Mouse (Mus musculus): ENCODE data around the gene Wfikkn1. TPM values are rescaled to one million over a fixed set of nuclear protein-coding genes. Genes with fewer than 3 reads are reported as not detected.

Gene Wfikkn1
- polyA plus RNA-seq, 1 experiment from 2014 or later: 0.44 TPM

GRCm38 (mm10) chr17:25833291-25833663, 47.4 kb downstream of the Wfikkn1 start, which contains the start of gene Stub1:
Gene Stub1, minus strand, starts transcription at chr17:25833404.
- H3K36me3 ChIP-seq: peaks cover 16% of the 10 kb centered on the region
- WGBS: under 1% methylated on average over 24 of the region's 24 CpGs
- no peak; the same call in none of the 2 replicates for ATAC-seq (ENCODE audit: low FRiP score, low read depth)

DNA sequence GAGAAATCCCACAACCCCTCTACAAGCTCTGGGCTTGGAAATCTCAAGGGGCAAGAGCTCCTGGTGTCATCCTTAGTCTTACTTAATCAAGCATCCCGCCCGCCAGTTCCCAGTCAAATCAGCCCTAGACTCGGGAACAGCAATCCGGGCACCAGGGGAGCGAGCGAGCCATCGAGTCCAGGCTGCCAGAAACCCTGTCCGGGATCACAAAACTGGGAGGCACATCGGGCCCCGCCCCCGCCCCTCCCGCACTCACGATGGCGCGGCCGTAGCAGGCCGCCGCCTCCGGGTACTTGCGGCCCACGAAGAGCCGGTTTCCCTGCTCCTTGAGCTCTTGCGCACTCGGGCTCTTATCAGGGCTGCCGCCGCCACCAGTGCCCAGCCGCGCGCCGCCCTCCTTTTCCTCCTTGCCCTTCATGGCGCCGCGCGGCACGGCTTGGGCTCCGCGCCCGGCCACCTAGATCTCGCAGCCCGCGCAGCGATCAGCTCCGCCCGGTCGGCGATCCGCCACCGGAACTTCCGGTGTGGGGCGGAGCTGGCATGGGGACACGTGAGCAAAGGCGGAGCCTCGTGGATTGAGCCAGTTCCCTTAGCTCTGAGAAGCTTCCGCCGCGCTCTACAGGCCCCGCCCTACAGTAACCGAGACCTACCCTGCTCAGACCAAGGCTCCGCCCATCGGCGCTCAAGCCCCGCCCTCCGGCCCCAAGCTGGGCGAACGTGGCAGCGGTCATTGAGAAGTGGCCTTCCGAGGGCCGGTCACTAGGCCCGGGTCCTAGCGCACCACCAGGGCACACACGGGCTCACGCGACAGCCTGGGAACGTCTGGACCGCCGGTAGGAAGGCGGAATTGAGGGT, 48.0 kb downstream of the Wfikkn1 start:
- H3K4me3 ChIP-seq: peak overlapping the region; percentile 57
- WGBS: under 1% methylated on average over 72 of the region's 77 CpGs

More at GRCm38 (mm10) chr17:25833291-25833663, 47.4 kb downstream of the Wfikkn1 start, which contains the start of gene Stub1:
- H3K9ac ChIP-seq: peak within 1 kb of the TSS; percentile 70
- H3K9me3 ChIP-seq: no peaks in the 10 kb centered on the region
- peak within 1 kb of the TSS; percentile 92 for H3K4me2 ChIP-seq
- peak within 1 kb of the TSS; percentile 98 for H3K27ac ChIP-seq (replicated peaks)
- H3K27me3 ChIP-seq: no peaks in the 10 kb centered on the region
- peak within 1 kb of the TSS; percentile 57 for H3K4me3 ChIP-seq
- H3K4me1 ChIP-seq (replicated peaks): peaks cover 85% of the 10 kb centered on the region

DNA sequence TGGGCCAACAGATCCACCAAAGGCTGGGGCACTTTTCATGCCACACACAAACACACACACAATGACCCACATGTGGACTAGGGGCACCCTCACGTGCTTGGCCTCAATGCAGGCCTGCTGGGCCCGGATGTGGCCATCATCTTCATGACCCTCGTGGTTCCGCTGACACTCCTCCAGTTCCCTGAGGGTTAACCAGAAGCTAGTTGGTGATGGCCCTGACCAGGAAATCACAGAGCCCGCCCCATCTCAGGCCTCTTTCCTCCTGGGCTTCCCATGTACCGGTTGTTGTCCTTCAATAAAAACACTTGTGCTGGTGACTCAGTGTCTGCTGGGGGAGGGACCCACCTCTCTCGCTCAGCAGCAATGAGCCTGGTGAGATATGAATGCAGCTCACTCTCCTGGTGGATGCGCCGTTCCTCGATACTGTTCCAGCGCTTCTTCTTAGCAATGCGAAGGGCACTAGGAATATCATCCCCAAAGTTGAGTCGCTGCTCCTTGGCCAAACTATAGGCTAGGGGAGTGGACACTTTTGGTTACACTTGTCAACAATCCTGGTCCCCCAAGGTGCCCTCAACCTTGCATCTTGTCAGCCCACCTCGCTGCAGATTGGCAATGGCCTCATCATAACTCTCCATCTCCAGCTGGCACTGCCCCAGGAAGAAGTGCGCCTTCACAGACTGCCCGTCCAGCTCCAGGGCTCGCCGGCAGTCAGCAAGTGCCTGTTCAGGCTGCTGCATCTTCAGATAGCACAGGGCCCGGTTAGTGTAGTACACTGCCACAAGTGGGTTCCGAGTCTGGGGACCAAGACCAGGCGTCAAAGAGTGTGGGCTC, 49.0 kb downstream of the Wfikkn1 start:
- H3K9ac ChIP-seq: peak overlapping the region; percentile 70
- H3K4me2 ChIP-seq: peak overlapping the region; percentile 92
- peaks cover 26% of the 10 kb centered on the region for H3K36me3 ChIP-seq
- H3K27ac ChIP-seq (replicated peaks): peak overlapping the region; percentile 98
- 63% methylated on average over 21 of the region's 21 CpGs for WGBS
- peaks cover 85% of the 10 kb centered on the region for H3K4me1 ChIP-seq (replicated peaks)
- ATAC-seq (ENCODE audit: low FRiP score, low read depth): no peak
- peak overlapping the region; percentile 57 for H3K4me3 ChIP-seq
- no peaks in the 10 kb centered on the region for H3K27me3 ChIP-seq
- H3K9me3 ChIP-seq: no peaks in the 10 kb centered on the region

More for the DNA sequence above, 48.0 kb downstream of the Wfikkn1 start:
- Histone ChIP-seq H3K9me3 (no peaks in the 10 kb centered on the region), H3K4me1 (replicated peaks) (peaks cover 85% of the 10 kb centered on the region), H3K36me3 (peaks cover 16% of the 10 kb centered on the region), H3K4me2 (peak overlapping the region; percentile 92), H3K27me3 (no peaks in the 10 kb centered on the region), H3K27ac (replicated peaks) (peak overlapping the region; percentile 98), H3K9ac (peak overlapping the region; percentile 70)
- peak; percentile 92 for ATAC-seq (ENCODE audit: low FRiP score, low read depth)

DNA sequence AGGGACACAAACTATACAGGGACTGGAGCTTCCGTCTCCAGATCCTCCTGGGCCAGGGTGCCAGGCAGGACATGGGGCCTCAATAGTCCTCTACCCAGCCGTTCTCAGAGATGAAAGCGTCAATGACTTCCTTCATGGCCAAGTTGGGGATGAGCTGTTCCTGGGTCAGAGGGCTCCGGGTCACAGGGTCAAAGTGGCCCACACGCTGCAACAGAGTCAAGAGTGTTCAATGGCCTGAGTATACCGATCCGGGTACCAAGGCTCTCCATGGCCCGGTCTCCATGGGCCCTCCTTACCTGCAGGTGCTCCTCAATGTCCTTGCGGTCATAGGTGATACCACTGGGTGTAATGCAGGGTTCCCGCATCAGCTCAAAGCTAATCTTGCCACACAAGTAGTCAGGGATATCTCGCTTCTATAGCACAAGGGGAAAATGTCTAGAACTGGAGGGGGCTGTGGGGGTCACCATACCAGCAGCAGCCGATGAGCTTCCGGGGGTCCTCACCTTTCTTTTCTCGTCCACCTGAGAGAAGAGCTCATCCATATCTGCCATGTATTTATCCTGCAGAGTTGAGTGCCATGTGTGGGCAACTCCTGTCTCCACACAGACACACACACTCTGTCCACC, 49.7 kb downstream of the Wfikkn1 start:
- peak overlapping the region; percentile 92 for H3K4me2 ChIP-seq
- peak overlapping the region; percentile 57; the same call in 1 of the 2 replicates for H3K4me3 ChIP-seq
- H3K36me3 ChIP-seq: peaks cover 28% of the 10 kb centered on the region
- H3K27ac ChIP-seq (replicated peaks): no peak overlapping the region
- ATAC-seq (ENCODE audit: low FRiP score, low read depth): no peak
- H3K4me1 ChIP-seq (replicated peaks): peaks cover 84% of the 10 kb centered on the region
- 0 out of 2 replicates have a peak overlapping the region, but pooled peaks have one; percentile 70 for H3K9ac ChIP-seq
- WGBS: 88% methylated on average over 14 of the region's 14 CpGs
- H3K27me3 ChIP-seq: no peaks in the 10 kb centered on the region
- no peaks in the 10 kb centered on the region for H3K9me3 ChIP-seq

- no peak for ATAC-seq (ENCODE audit: low FRiP score, low read depth)
- no peaks in the 10 kb centered on the region for H3K9me3 ChIP-seq
- no peak overlapping the region for H3K9ac ChIP-seq
- no peak overlapping the region for H3K27ac ChIP-seq (replicated peaks)
- peaks cover 84% of the 10 kb centered on the region for H3K4me1 ChIP-seq (replicated peaks)
- 87% methylated on average over 4 of the region's 4 CpGs for WGBS
- H3K27me3 ChIP-seq: no peaks in the 10 kb centered on the region
- peak overlapping the region; percentile 69 for H3K4me3 ChIP-seq
- H3K4me2 ChIP-seq: peak overlapping the region; percentile 92
- H3K36me3 ChIP-seq: peaks cover 28% of the 10 kb centered on the region
These were observed 50.4 kb downstream of the Wfikkn1 start for GRCm38 (mm10) chr17:25830200-25830753.

DNA sequence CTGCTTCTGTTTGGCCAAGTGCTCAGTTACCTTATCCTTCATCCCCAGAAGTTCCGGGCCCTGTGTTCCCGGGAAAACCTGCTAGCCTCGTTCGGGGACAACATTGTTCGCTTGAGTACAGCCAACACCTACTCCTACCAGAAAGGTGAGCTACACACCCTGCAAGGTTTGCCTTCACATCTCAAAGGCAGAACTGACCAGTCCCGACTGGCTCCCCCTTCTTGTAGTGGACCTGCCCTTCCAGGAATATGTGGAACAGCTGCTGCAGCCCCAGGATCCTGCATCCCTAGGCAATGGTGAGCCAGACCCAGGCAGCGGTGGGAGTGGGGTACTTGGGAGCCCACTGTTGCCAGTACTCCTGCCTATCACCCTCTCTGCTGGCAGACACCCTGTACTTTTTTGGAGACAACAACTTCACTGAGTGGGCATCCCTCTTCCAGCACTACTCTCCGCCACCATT, 51.1 kb downstream of the Wfikkn1 start:
- peaks cover 28% of the 10 kb centered on the region for H3K36me3 ChIP-seq
- H3K4me1 ChIP-seq (replicated peaks): peaks cover 84% of the 10 kb centered on the region
- no peak for ATAC-seq (ENCODE audit: low FRiP score, low read depth)
- peak overlapping the region; percentile 92 for H3K27ac ChIP-seq (replicated peaks)
- H3K9me3 ChIP-seq: no peaks in the 10 kb centered on the region
- WGBS: 38% methylated on average over 8 of the region's 8 CpGs
- H3K9ac ChIP-seq: peak overlapping the region; percentile 85
- no peaks in the 10 kb centered on the region for H3K27me3 ChIP-seq
- peak overlapping the region; percentile 92 for H3K4me2 ChIP-seq
- H3K4me3 ChIP-seq: peak overlapping the region; percentile 69

DNA sequence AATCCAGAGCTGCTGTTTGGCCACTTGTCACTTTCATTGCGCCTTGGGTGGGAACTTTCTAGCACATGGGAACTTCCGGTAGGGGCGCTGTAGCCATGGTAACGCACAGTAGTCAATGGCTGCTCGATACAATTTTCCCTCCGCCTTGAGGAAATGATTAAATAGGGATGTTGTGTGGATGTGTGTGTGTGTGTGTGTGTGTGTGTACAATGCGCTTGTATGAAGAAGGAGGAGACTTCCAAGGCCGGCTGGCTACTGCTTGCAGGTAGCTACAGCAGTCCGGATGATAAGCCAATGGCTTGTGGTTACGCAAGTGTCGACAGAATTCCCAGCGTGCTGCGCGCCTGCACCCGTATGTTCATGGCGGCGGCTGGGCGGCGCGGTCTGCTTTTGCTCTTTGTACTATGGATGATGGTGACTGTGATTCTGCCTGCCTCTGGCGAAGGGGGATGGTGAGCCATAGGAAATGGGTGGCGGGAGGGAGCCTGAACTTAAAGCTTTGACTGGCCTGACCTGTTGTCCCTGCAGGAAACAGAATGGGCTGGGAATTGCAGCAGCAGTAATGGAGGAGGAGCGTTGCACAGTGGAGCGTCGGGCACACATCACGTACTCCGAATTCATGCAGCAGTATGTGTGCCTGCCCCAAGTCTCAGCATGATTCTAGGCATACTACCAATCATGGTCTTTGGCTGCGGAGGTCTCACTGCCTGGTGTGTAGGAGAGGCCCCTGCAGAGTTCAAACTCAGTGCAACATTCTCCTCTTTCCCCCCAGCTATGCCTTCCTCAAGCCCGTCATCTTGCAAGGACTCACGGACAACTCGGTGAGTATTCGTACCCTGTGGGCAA, 51.7 kb downstream of the Wfikkn1 start, which contains the start of gene Jmjd8:
Gene Jmjd8, plus strand, starts transcription at position 156 of the 846 bp plus-strand sequence.
- peak within 1 kb of the TSS; percentile 69 for H3K4me3 ChIP-seq
- WGBS: 1% methylated on average over 32 of the region's 32 CpGs
- peak; percentile 60 for ATAC-seq (ENCODE audit: low FRiP score, low read depth)
- peaks cover 84% of the 10 kb centered on the region for H3K4me1 ChIP-seq (replicated peaks)
- no peaks in the 10 kb centered on the region for H3K9me3 ChIP-seq
- H3K36me3 ChIP-seq: peaks cover 28% of the 10 kb centered on the region
- H3K4me2 ChIP-seq: peak within 1 kb of the TSS; percentile 92
- peak within 1 kb of the TSS; percentile 92 for H3K27ac ChIP-seq (replicated peaks)
- H3K9ac ChIP-seq: peak within 1 kb of the TSS; percentile 85
- no peaks in the 10 kb centered on the region for H3K27me3 ChIP-seq

DNA sequence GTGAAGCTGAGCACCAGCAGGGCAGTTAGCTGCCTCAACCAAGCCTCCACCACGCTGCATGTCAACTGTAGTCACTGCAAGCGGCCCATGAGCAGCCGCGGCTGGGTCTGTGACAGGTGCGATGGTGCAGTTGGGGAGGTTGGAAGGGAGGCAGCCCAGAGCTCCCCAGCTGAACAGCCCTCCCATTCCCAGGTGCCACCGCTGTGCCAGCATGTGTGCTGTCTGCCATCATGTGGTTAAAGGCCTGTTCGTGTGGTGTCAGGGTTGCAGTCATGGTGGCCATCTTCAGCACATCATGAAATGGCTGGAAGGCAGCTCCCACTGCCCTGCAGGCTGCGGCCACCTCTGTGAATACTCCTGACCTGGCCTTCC, 52.4 kb downstream of the Wfikkn1 start:
- peak overlapping the region; percentile 85 for H3K9ac ChIP-seq
- H3K36me3 ChIP-seq: peaks cover 28% of the 10 kb centered on the region
- peak overlapping the region; percentile 92 for H3K4me2 ChIP-seq
- no peak; the same call in 1 of the 2 replicates for ATAC-seq (ENCODE audit: low FRiP score, low read depth)
- H3K27me3 ChIP-seq: no peaks in the 10 kb centered on the region
- peak overlapping the region; percentile 92 for H3K27ac ChIP-seq (replicated peaks)
- 86% methylated on average over 8 of the region's 8 CpGs for WGBS
- H3K9me3 ChIP-seq: no peaks in the 10 kb centered on the region
- peak overlapping the region; percentile 69 for H3K4me3 ChIP-seq
- peaks cover 82% of the 10 kb centered on the region for H3K4me1 ChIP-seq (replicated peaks)
